Comparison of ENCODE assay signal across 7 mouse cellular contexts in the genomic region with DNA sequence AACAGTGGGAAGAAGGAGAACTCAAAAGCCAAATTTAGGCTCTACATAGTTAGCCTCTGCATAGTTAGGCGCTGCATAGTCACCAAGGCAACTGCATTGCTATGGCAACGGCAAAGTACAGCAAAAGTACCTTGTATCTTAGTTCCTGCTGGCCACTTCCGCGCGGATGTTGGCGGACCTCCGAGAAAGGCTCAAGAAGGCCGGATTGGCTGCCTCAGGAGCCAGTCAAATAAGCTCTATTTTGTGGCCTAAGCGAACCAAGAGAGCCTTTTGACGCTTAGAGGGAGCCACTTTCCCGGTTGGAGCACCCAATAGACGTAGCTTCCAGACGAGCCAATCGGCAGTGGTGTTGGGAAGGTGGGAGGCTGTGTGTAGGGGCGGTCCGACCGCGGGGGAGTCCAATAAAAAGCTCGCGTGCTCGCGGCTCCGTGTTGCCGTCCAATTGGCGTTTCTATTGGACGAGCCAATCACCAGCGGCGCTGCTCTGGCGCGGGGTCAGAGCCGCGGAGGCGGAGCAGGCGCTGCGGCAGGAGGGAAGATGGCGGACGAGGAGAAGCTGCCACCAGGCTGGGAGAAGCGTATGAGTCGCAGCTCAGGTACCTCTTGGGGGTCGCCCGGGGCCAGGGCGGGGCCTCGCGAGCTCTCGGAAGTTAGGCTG. TPM values are rescaled to one million over a fixed set of nuclear protein-coding genes. Genes with fewer than 3 reads are reported as not detected.
DNase-seq lines count a peak whose midpoint lies in the region; ATAC-seq lines count a peak whose summit lies in the region.

Gene Pin1, plus strand, starts transcription at position 494 of the 658 bp plus-strand sequence.

- WGBS in intestine, embryonic 15.5 days: under 1% methylated on average over 45 of the region's 45 CpGs
- WGBS in midbrain, embryonic 10.5 days: under 1% methylated on average over 45 of the region's 45 CpGs

- H3K27me3 ChIP-seq in intestine, embryonic 15.5 days (replicated peaks): no peaks in the 10 kb centered on the region
- no peaks in the 10 kb centered on the region for H3K27me3 ChIP-seq in midbrain, embryonic 10.5 days (ENCODE audit: low read depth, poor library complexity, severe bottlenecking)

- ATAC-seq in intestine, embryonic 15.5 days: peak; percentile 100

- intact Hi-C loops in gastrocnemius, postnatal 36 days (cut with DNase I): loop anchor here (5.0 kb wide), 1 partner anchor 184 kb away; no protein-coding TSS in a partner anchor
- intact Hi-C loops in left cerebral cortex, postnatal 25 days (cut with DNase I): loop anchor here (5.0 to 10.0 kb wide), 2 partner anchors 184 to 213 kb away; partner anchors contain the start of gene A230050P20Rik

- no peaks in the 10 kb centered on the region for H3K9me3 ChIP-seq in intestine, embryonic 15.5 days
- no peaks in the 10 kb centered on the region for H3K9me3 ChIP-seq in midbrain, embryonic 10.5 days (replicated peaks)

- peaks cover 13% of the 10 kb centered on the region; the same call in 1 of the 2 replicates for H3K36me3 ChIP-seq in intestine, embryonic 15.5 days
- H3K36me3 ChIP-seq in midbrain, embryonic 10.5 days: peaks cover 63% of the 10 kb centered on the region

- H3K4me2 ChIP-seq in intestine, embryonic 15.5 days (replicated peaks): peak within 1 kb of the TSS; percentile 74

- no peak within 1 kb of the TSS for H3K27ac ChIP-seq in intestine, embryonic 15.5 days
- peak within 1 kb of the TSS; percentile 91 for H3K27ac ChIP-seq in midbrain, embryonic 10.5 days (replicated peaks)

- H3K9ac ChIP-seq in intestine, embryonic 15.5 days: peak within 1 kb of the TSS; percentile 83

- H3K4me1 ChIP-seq in intestine, embryonic 15.5 days (replicated peaks): peaks cover 19% of the 10 kb centered on the region
- H3K4me1 ChIP-seq in midbrain, embryonic 10.5 days: peaks cover 36% of the 10 kb centered on the region

- peak within 1 kb of the TSS; percentile 73 for H3K4me3 ChIP-seq in intestine, embryonic 15.5 days (replicated peaks)
- H3K4me3 ChIP-seq in midbrain, embryonic 10.5 days: peak within 1 kb of the TSS; percentile 98

- DNase-seq in adrenal gland, adult 2 months: peak; percentile 99
- DNase-seq in embryo, embryonic 11.5 days (ENCODE audit: low read depth, low spot score): peak; percentile 94
- DNase-seq in gastrocnemius, postnatal 36 days: peak; percentile 96 to 97
- peak; percentile 100 for DNase-seq in left cerebral cortex, postnatal 25 days (ENCODE audit: low spot score in 2 of 2)
- peak; percentile 98 for DNase-seq in midbrain, embryonic 10.5 days (ENCODE audit: low spot score)
- peak; percentile 97 for DNase-seq in right cerebral cortex, postnatal 4 days

RNA-seq across cellular contexts. Expression of gene Pin1, which starts in this region (rescaled TPM):
- 10 to 100 TPM; 20.8 to 26.9 TPM for total RNA-seq in adrenal gland, adult 2 months (2021)
- polyA plus RNA-seq in adrenal gland, adult 2 months (2012; rRNA removed): 20.4 and 24.2 TPM in 2 replicates
- 10 to 100 TPM; 12.6 to 13.4 TPM for total RNA-seq in gastrocnemius, postnatal 36 days (2021)
- 44.1 and 46.8 TPM in 2 replicates for polyA plus RNA-seq in intestine, embryonic 15.5 days (2015; fragmentation: Nextera tagmentation; extraction: Ambion mirVana)
- total RNA-seq in left cerebral cortex, postnatal 25 days (2021): 10 to 100 TPM; 42.8 to 47.4 TPM
- polyA plus RNA-seq in midbrain, embryonic 10.5 days (2016; fragmentation: Nextera tagmentation; extraction: Ambion mirVana): 84.0 and 91.4 TPM in 2 replicates
